Mouse (Mus musculus) CH12.LX (cell line): ENCODE measurements around the gene Gsdme.

Experiments used
- BHLHE40 ChIP-seq: IDR thresholded peaks from 2 replicates; pipeline ENCODE4 v1.6.1; 2011; ENCODE audit warnings: mild to moderate bottlenecking, low read depth, low read length, improper control_type of control experiment
- CHD2 ChIP-seq: IDR thresholded peaks from 2 replicates; pipeline ENCODE4 v1.6.1; 2011; ENCODE audit warnings: low read length, improper control_type of control experiment
- CTCF ChIP-seq, 2 experiments: IDR thresholded peaks in 1 of 2; conservative IDR thresholded peaks in 1 of 2; 2 replicates each; pipeline ENCODE4 v1.5.1; 2011 to 2012; ENCODE audit warnings: low read depth in 2 of 2, low read length in 2 of 2, improper control_type of control experiment in 1 of 2, inconsistent platforms in 1 of 2, mild to moderate bottlenecking in 1 of 2, moderate library complexity in 1 of 2
- ELF1 ChIP-seq: IDR thresholded peaks from 2 replicates; pipeline ENCODE4 v1.6.1; 2014; ENCODE audit warnings: low read depth, mild to moderate bottlenecking, inconsistent platforms, low read length, improper control_type of control experiment
- EP300 ChIP-seq: IDR thresholded peaks from 2 replicates; pipeline ENCODE4 v1.6.1; 2011; ENCODE audit warnings: low read length, improper control_type of control experiment
- IRF4 ChIP-seq: IDR thresholded peaks from 2 replicates; pipeline ENCODE4 v1.6.1; 2014; ENCODE audit warnings: low read depth, mild to moderate bottlenecking, inconsistent platforms, low read length, improper control_type of control experiment
- JUN ChIP-seq: IDR thresholded peaks from 2 replicates; pipeline ENCODE4 v1.6.1; 2011; ENCODE audit warnings: low read depth, mild to moderate bottlenecking, low read length, improper control_type of control experiment, moderate library complexity; ENCODE audit not compliant: insufficient read depth
- NRF1 ChIP-seq: IDR thresholded peaks from 2 replicates; pipeline ENCODE4 v1.6.1; 2014; ENCODE audit warnings: low read depth, mild to moderate bottlenecking, inconsistent platforms, low read length, improper control_type of control experiment, moderate library complexity
- POLR2A ChIP-seq: IDR thresholded peaks from 2 replicates; pipeline ENCODE4 v1.6.1; 2011; ENCODE audit warnings: low read depth, mild to moderate bottlenecking, improper control_type of control experiment, low read length
- POLR2AphosphoS2 ChIP-seq: IDR thresholded peaks from 2 replicates; pipeline ENCODE4 v1.6.1; 2011; ENCODE audit warnings: low read depth, low read length, improper control_type of control experiment
- TBP ChIP-seq: conservative IDR thresholded peaks from 2 replicates; pipeline ENCODE4 v1.6.1; 2011; ENCODE audit warnings: low read depth, low read length, improper control_type of control experiment
- TCF12 ChIP-seq: IDR thresholded peaks from 2 replicates; pipeline ENCODE4 v1.6.1; 2014; ENCODE audit warnings: low read depth, mild to moderate bottlenecking, inconsistent platforms, low read length, improper control_type of control experiment
- ZKSCAN1 ChIP-seq: IDR thresholded peaks from 2 replicates; pipeline ENCODE4 v1.6.1; 2012; ENCODE audit warnings: low read depth, inconsistent platforms, low read length, improper control_type of control experiment, borderline replicate concordance

GRCm38 (mm10) chr6:50244967-50245366, 18.7 kb downstream of the Gsdme start:
- TF ChIP-seq CTCF (conservative IDR thresholded peaks at IDR 0.05 in 1 of 2, IDR thresholded peaks at IDR 0.05 in 1 of 2; ENCODE audit: low read depth in 2 of 2, low read length in 2 of 2), result no peak
- TF ChIP-seq EP300, result no peak
- no peak for TF ChIP-seq JUN
- TF ChIP-seq TBP, result no peak
- no peak for TF ChIP-seq NRF1
- TF ChIP-seq ELF1, result no peak
- no peak for TF ChIP-seq TCF12
- TF ChIP-seq IRF4, result no peak
- no peak for TF ChIP-seq CHD2
- no peak for TF ChIP-seq ZKSCAN1
- TF ChIP-seq POLR2A, result no peak
- TF ChIP-seq BHLHE40, result no peak
- no peak for TF ChIP-seq POLR2AphosphoS2
